Mouse (Mus musculus) forebrain, embryonic 15.5 days (tissue): Measurements from ENCODE around the gene Notch2. TPM values are rescaled to one million over a fixed set of nuclear protein-coding genes. Genes with fewer than 3 reads are reported as not detected.
A peak's percentile ranks its signal among the peaks of the same experiment; 100 is the strongest.

Experiments
- ATAC-seq: fragments of 200-750 bp; cut with Nextera tagmentation; replicated peaks from 2 replicates; pipeline ENCODE4 v1.8.0; 2017; ENCODE audit warnings: mild to moderate bottlenecking, moderate TSS enrichment, moderate library complexity
- H3K27ac ChIP-seq: fragments of 300-500 bp; sonication (generic); replicated peaks from 2 replicates; pipeline ENCODE4 v1.5.1; 2015; ENCODE audit warnings: mild to moderate bottlenecking, inconsistent platforms
- H3K27me3 ChIP-seq: fragments of 300-500 bp; sonication (generic); 2 replicates; pipeline ENCODE4 v1.6.1; 2015; ENCODE audit warnings: inconsistent platforms
- H3K36me3 ChIP-seq: fragments of 300-500 bp; sonication (generic); 2 replicates; pipeline ENCODE4 v1.6.1; 2015; ENCODE audit warnings: mild to moderate bottlenecking, inconsistent platforms
- H3K4me1 ChIP-seq: fragments of 300-500 bp; sonication (generic); 2 replicates; pipeline ENCODE4 v1.6.1; 2015; ENCODE audit warnings: inconsistent platforms
- H3K4me2 ChIP-seq: fragments of 300-500 bp; sonication (generic); replicated peaks from 2 replicates; pipeline ENCODE4 v1.6.1; 2015; ENCODE audit warnings: mild to moderate bottlenecking, inconsistent platforms
- H3K4me3 ChIP-seq: fragments of 300-500 bp; sonication (generic); 2 replicates; pipeline ENCODE4 v1.5.1; 2015; ENCODE audit warnings: mild to moderate bottlenecking, inconsistent platforms
- H3K9ac ChIP-seq: fragments of 300-500 bp; sonication (generic); replicated peaks from 2 replicates; pipeline ENCODE4 v1.6.1; 2015; ENCODE audit warnings: mild to moderate bottlenecking, inconsistent platforms
- H3K9me3 ChIP-seq: fragments of 300-500 bp; sonication (generic); 2 replicates; pipeline ENCODE4 v1.6.1; 2016; ENCODE audit warnings: inconsistent platforms
- WGBS: fragments of 180-500 bp; shearing (Covaris S2); methylation state at CpG from one replicate; pipeline ENCODE4 v1.1.7; 2015; ENCODE audit warnings: mixed read lengths; 5-methylcytosine and 5-hydroxymethylcytosine counted together
- polyA plus RNA-seq: library from polyadenylated mRNA; unstranded; fragments of >200 nt; fragmentation: Nextera tagmentation; extraction: Ambion mirVana; gene quantifications from 2 replicates; pipeline ENCODE4 v1.2.1, GENCODE M21; 2015

The Notch2 gene
- polyA plus RNA-seq, 1 experiment from 2014 or later, result 17.8 TPM

DNA sequence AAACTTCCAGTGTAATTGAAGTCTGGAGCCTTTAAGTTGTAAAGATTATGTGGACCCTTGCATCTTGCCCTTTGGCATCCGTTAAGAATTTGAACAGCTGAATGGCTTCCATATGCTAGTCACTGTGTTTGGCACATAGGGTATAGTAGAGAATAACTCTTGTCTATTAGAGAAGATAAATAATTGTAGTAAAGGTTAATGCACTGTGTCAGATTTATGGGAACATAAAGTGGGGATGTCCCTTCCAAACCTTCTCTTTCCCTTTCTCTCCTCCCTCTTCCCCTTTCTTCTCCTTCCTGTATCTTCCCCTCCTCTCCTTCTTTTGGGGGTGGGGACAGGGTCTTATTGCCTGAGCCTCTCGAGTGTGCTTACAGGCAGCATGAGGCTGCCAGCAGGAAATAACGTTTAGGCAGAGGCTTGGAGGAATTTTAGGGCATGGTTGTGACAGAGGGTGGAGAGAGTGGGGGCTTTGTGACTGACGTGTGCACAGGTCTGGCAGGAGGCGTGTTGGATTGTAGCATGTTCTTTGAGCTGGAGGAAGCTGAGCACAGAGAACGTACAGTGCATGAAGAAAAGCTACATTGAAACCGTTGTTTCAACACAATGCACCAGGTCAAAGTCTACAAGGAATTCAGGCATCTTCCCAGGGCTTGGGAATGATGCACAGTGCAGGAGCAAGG is 47.8 kb downstream of the Notch2 start:
- no peak overlapping the region for H3K4me2 ChIP-seq
- peak; percentile 23; the same call in 1 of the 2 replicates for ATAC-seq
- H3K4me1 ChIP-seq, result peaks cover 63% of the 10 kb centered on the region
- H3K36me3 ChIP-seq, result no peaks in the 10 kb centered on the region
- WGBS, result 14% methylated on average over 7 of the region's 7 CpGs
- H3K9ac ChIP-seq, result no peak overlapping the region; the same call in 1 of the 2 replicates
- no peaks in the 10 kb centered on the region for H3K27me3 ChIP-seq
- no peak overlapping the region for H3K4me3 ChIP-seq
- H3K9me3 ChIP-seq, result no peaks in the 10 kb centered on the region
- peak overlapping the region; percentile 90 for H3K27ac ChIP-seq

DNA sequence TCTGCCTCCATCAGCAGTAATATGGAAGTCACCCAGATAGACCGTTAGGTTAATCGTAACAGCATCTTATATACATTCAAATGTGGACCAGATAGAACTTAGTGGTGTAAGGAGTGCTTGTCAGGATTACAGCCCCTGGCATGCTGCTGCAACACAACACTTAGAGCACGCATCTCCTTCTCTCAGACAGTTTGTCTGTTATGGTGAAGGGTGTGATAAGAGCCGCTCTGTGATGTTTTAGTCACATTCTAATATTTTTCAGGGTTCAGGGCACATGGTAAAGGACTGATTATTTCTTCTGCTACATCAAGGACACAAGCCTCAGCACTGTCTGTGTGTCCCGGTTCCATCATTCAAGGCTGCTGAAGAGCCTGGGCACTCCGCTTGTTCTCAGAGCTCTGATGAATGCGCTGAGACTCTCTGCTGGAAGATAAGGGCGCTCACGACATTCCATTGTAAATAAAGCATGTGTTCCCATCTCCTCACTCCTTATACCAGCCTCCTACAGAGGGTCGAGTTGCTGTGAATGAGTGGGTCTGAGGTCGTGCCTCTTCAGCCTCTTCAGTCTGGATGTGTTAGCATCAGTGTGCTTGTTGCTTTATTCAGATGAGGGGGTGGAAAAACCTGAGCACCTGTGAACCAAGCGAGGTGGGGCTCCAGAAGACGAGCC is 48.5 kb downstream of the Notch2 start:
- H3K27ac ChIP-seq, result peak overlapping the region; percentile 90
- H3K36me3 ChIP-seq, result no peaks in the 10 kb centered on the region
- ATAC-seq, result no peak
- H3K4me2 ChIP-seq, result no peak overlapping the region
- no peaks in the 10 kb centered on the region for H3K27me3 ChIP-seq
- no peaks in the 10 kb centered on the region for H3K9me3 ChIP-seq
- H3K4me1 ChIP-seq, result peaks cover 66% of the 10 kb centered on the region
- 0 out of 2 replicates have a peak overlapping the region, but pooled peaks have one; percentile 5 for H3K9ac ChIP-seq
- no peak overlapping the region for H3K4me3 ChIP-seq
- 24% methylated on average over 13 of the region's 13 CpGs for WGBS

DNA sequence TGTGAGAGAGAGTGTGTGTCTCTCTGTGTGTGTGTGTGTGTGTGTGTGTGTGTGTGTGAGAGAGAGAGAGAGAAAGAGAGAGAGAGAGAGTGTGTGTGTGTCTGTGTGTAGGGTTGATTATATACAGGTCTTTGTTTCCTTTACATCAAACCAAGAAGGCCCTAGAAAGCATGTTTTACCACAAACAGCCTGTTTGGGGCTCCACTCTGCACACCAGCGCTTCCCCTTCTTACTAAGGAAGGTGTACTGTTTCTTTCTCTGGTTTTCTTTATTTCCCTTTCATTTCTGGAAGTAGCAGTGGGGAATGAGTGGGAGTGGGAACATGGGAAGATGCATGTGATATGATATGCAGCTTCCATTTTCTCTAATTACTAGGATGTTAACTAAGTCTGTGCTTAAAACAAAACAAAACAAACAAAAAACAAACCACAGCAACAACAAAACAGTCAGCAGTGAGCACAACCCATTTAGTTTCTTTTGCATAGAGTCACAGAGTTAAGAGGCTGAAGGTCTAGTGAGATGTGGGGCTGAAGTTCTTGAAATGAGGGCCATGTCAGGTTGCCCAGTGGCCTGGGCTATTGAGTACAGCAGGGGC is 49.4 kb downstream of the Notch2 start:
- WGBS, result 19% methylated on average over 1 of the region's 1 CpGs
- Histone ChIP-seq H3K9me3 (no peaks in the 10 kb centered on the region), H3K4me3 (no peak overlapping the region), H3K4me2 (peak overlapping the region; percentile 24; the same call in 1 of the 2 replicates), H3K4me1 (peaks cover 74% of the 10 kb centered on the region), H3K27me3 (no peaks in the 10 kb centered on the region), H3K36me3 (no peaks in the 10 kb centered on the region), H3K27ac (peak overlapping the region; percentile 90), H3K9ac (no peak overlapping the region)
- peak; percentile 23 for ATAC-seq

DNA sequence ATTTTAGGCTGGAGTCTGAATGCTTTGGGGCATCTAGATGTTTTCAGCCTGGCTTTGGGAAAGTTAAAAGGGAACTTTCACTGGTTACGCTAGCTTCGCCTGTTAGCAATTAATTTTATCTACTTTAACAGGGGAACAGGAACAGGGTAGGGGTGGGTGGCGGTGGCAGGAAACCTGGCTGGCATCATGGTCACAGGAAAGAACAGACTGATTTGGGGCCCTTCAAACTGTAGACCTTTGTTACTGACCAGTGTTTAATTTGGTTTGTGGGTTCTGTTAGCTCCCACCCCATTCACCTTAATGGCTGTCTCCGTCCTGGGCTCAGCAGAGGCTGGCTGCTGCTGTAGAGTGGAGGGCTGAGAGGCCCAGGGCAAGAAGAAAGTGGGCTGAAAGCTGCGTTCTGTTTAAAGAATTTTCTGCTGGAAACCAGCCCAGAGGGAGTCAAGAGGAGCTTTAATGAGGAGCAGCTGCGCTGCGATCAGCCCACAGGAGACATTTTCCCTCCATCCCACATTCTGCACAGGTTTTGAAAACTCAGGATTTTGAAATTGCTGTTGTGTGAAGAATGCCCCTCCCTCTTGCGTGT is 50.0 kb downstream of the Notch2 start:
- H3K4me1 ChIP-seq, result peaks cover 80% of the 10 kb centered on the region

DNA sequence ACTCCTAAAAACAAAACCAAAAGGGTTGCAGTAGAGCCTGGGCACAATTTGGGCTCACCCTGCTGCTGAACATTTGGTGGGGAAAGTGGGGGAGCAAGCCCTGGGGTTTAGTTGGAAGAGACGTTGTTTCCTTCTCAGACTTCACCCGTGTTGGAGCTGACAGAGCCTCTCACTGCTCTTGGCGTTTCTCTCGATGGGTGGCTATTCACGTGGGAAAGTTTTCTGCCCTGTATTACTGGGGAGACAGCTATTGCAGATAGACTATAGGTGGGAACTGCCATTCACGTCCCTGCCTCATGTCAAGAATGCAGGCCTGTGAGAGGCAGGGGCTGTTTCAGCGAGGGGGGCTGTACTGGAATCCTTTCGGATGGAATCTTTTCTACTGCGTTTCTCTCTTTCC is 50.5 kb downstream of the Notch2 start:
- no peak overlapping the region for H3K4me3 ChIP-seq
- H3K4me1 ChIP-seq, result peaks cover 81% of the 10 kb centered on the region
- no peaks in the 10 kb centered on the region for H3K27me3 ChIP-seq
- H3K9me3 ChIP-seq, result no peaks in the 10 kb centered on the region
- peak; percentile 41 for ATAC-seq
- H3K9ac ChIP-seq, result no peak overlapping the region
- H3K36me3 ChIP-seq, result no peaks in the 10 kb centered on the region
- 4% methylated on average over 9 of the region's 9 CpGs for WGBS
- peak overlapping the region; percentile 90 for H3K27ac ChIP-seq
- H3K4me2 ChIP-seq, result peak overlapping the region; percentile 24

More for the DNA sequence above, 50.0 kb downstream of the Notch2 start:
- Histone ChIP-seq H3K27me3 (no peaks in the 10 kb centered on the region), H3K4me2 (peak overlapping the region; percentile 24), H3K9me3 (no peaks in the 10 kb centered on the region), H3K27ac (peak overlapping the region; percentile 90), H3K36me3 (no peaks in the 10 kb centered on the region), H3K9ac (no peak overlapping the region), H3K4me3 (no peak overlapping the region)
- WGBS, result 9% methylated on average over 8 of the region's 8 CpGs
- peak; percentile 83 for ATAC-seq

DNA sequence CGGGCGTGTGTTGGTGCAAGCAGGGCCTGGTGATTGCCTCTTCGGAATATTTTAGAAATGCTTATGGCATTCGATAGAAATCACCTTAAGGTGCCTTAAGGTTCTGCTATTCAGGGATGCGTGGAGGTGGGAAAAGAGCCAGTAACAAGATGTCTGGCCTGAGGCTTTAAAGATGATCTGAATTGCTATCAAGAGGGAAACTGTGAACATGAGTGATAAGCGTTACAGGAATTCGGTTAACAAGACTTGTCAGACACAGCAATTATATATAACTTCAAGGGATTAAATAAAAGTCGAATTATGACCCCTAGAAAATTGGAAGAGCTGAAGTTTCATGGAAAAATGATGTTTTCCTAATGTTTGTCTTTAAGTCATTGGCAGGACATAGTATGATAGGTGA is 51.7 kb downstream of the Notch2 start:
- no peak for ATAC-seq

DNA sequence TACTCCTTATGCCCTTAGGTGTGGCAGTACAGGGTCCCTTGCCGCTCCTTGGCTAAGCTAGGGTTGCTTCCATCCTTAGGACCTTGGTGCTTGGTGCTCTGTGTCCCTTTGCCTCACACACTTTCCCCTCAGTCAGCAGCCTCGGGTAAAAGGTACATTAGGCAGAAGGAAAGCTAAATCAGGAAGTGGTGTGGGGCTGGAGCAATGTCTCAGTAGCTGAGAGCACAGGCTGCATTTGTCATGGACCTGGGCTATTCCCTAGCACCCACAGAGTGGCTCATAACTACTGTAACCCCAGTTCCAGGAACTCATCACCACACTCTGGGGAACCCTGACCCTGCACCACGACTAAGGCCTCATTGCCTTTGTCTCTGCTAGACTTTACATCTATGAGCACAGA is 53.1 kb downstream of the Notch2 start:
- H3K27me3 ChIP-seq, result no peaks in the 10 kb centered on the region
- no peak overlapping the region for H3K9ac ChIP-seq
- no peak overlapping the region for H3K4me2 ChIP-seq
- 81% methylated on average over 3 of the region's 3 CpGs for WGBS
- H3K4me1 ChIP-seq, result peaks cover 63% of the 10 kb centered on the region
- no peak overlapping the region for H3K27ac ChIP-seq
- H3K9me3 ChIP-seq, result no peaks in the 10 kb centered on the region
- H3K4me3 ChIP-seq, result no peak overlapping the region
- H3K36me3 ChIP-seq, result no peaks in the 10 kb centered on the region
- no peak for ATAC-seq

More for the DNA sequence above, 51.7 kb downstream of the Notch2 start:
- Histone ChIP-seq H3K9me3 (no peaks in the 10 kb centered on the region), H3K36me3 (no peaks in the 10 kb centered on the region), H3K27me3 (no peaks in the 10 kb centered on the region), H3K4me3 (no peak overlapping the region), H3K27ac (peak overlapping the region; percentile 90), H3K4me2 (no peak overlapping the region), H3K9ac (no peak overlapping the region), H3K4me1 (peaks cover 77% of the 10 kb centered on the region)
- WGBS, result 82% methylated on average over 8 of the region's 8 CpGs

DNA sequence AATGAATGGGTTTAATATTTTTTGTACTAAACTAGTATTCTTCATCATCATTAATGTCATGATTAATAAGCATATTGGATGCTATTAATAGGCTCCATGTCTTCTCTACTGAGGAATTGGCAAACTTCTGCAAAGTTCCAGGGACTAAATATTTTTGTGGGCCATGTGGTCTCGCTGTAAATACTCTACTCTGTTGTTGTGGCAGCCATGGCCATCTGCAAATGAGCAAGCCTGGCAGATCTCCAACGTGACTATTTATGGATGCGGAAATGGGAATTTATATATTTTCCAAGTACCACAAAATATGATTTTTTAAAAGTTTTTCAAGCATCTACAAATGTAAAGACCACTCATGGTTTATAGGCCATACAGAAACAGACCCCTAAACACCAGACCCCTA is 54.1 kb downstream of the Notch2 start:
- WGBS, result 54% methylated on average over 3 of the region's 3 CpGs
- peaks cover 53% of the 10 kb centered on the region for H3K4me1 ChIP-seq
- no peaks in the 10 kb centered on the region for H3K27me3 ChIP-seq
- ATAC-seq, result no peak
- H3K27ac ChIP-seq, result peak overlapping the region; percentile 28
- H3K4me2 ChIP-seq, result no peak overlapping the region
- no peak overlapping the region for H3K9ac ChIP-seq
- no peaks in the 10 kb centered on the region for H3K9me3 ChIP-seq
- H3K4me3 ChIP-seq, result no peak overlapping the region
- no peaks in the 10 kb centered on the region for H3K36me3 ChIP-seq

DNA sequence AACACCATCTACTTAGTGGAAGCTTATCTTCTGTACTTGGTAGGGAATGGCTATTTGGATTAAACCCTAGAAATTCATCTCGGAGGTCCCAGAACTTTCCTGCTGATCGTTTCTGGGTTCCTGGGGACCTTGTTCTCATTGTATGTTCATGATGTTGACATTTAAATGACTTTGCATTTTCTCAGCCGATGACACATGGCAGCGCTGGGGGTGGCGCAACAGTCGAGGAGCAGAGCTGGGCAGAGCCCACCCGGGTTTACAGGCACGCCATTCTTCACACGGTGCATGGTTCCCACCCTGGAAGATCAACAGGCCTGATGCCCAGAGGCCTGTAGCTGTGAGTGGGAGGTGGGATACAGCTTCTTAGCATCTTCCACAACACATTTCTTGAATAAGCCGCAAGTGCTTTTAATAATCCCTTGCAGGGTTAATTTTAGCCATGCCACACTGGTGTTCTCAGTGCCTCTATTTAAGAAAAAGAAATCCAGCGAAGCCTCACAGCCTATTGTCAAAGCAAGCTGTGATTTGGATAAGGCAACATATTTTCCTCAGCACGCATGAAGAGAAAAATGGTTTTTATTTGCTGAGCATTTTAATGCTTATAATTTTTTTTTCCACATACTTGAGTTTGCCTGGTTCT is 54.6 kb downstream of the Notch2 start:
- ATAC-seq, result no peak
- Histone ChIP-seq H3K36me3 (no peaks in the 10 kb centered on the region), H3K9ac (no peak overlapping the region), H3K4me3 (no peak overlapping the region), H3K27ac (peak overlapping the region; percentile 28), H3K9me3 (no peaks in the 10 kb centered on the region), H3K4me1 (peaks cover 48% of the 10 kb centered on the region), H3K27me3 (no peaks in the 10 kb centered on the region), H3K4me2 (no peak overlapping the region)
- 58% methylated on average over 12 of the region's 12 CpGs for WGBS

DNA sequence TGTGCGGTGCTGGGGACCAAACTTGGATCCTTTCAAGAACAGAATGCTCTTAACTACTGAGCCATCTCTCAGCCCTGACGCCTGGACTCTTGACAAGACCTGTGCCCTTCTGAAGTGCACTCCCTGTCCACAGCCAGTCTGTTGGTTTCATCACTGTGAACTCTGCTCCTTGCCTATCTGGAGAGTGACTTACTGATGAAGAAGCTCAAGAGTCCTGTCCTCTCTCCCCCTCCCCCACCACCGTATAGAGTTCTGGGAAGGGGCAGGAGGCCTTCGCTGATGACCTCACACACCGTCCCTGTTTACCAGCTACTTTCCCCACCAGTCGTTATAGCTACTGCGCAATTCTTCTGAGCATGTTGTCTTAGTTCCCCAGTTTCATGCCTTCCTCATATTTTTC is 55.8 kb downstream of the Notch2 start:
- Histone ChIP-seq H3K4me3 (no peak overlapping the region), H3K9me3 (no peaks in the 10 kb centered on the region), H3K4me1 (peaks cover 36% of the 10 kb centered on the region), H3K4me2 (no peak overlapping the region), H3K36me3 (no peaks in the 10 kb centered on the region), H3K27me3 (no peaks in the 10 kb centered on the region), H3K27ac (no peak overlapping the region), H3K9ac (no peak overlapping the region)
- WGBS, result 72% methylated on average over 7 of the region's 7 CpGs
- no peak for ATAC-seq

DNA sequence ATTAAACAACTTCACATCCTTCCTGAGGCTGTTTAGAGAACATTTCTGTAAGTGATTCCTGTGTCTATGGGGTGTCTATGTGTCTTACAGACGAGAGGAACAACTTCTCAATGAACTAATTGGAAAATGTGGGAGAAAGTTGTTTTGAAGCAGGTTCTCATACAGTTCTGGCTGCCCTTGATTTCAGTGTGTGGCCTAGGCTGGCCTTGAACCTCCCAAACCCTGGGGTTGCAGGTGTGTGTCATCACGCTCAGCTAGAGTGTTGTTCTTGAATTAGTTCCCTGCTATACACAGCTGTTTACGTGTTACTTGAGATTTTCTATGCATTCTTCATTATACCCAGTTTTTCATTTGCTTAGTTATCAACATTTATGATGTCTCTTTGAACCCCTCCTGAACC is 56.5 kb downstream of the Notch2 start:
- Histone ChIP-seq H3K36me3 (no peaks in the 10 kb centered on the region), H3K4me3 (no peak overlapping the region), H3K9ac (no peak overlapping the region), H3K27me3 (no peaks in the 10 kb centered on the region), H3K4me2 (no peak overlapping the region), H3K9me3 (no peaks in the 10 kb centered on the region), H3K27ac (no peak overlapping the region), H3K4me1 (peaks cover 30% of the 10 kb centered on the region)
- 71% methylated on average over 3 of the region's 3 CpGs for WGBS
- ATAC-seq, result no peak

DNA sequence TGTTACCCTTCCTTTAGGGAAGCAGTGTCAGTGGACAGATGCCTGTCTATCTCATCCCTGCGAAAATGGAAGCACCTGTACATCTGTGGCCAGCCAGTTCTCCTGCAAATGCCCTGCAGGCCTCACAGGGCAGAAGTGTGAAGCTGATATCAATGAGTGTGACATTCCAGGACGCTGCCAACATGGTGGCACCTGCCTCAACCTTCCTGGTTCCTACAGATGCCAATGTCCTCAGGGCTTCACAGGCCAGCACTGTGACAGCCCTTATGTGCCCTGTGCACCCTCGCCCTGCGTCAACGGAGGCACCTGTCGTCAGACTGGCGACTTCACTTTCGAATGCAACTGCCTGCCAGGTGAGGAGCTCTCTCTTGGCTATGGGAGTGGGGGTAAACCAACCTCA is 59.2 kb downstream of the Notch2 start:
- Histone ChIP-seq H3K27ac (no peak overlapping the region), H3K4me2 (no peak overlapping the region), H3K9me3 (no peaks in the 10 kb centered on the region), H3K36me3 (no peaks in the 10 kb centered on the region), H3K4me1 (peaks cover 8% of the 10 kb centered on the region), H3K27me3 (no peaks in the 10 kb centered on the region), H3K9ac (no peak overlapping the region), H3K4me3 (no peak overlapping the region)
- no peak for ATAC-seq
- 91% methylated on average over 8 of the region's 8 CpGs for WGBS
